Mouse (Mus musculus): Measurements from ENCODE around the gene Plk5.
"Not testable (repeated sequence)": the region's sequence is repeated elsewhere in the genome, so short reads cannot be mapped to it uniquely, and the experiment has no call there.

Plk5 gene

GRCm38 (mm10) chr10:80330888-80331287, 25.4 kb upstream of the Plk5 start:
- no peak for DNase-seq (ENCODE audit: low spot score in 2 of 2)

GRCm38 (mm10) chr10:80331636-80332524, 24.4 kb upstream of the Plk5 start:
- no peak for DNase-seq (ENCODE audit: low spot score in 2 of 2)

GRCm38 (mm10) chr10:80332525-80332989, 23.7 kb upstream of the Plk5 start:
- no peak for DNase-seq (ENCODE audit: low spot score in 2 of 2)

GRCm38 (mm10) chr10:80336263-80336662, 20.0 kb upstream of the Plk5 start:
- no peak for DNase-seq (ENCODE audit: low spot score in 2 of 2)

GRCm38 (mm10) chr10:80339941-80340750, 16.1 kb upstream of the Plk5 start:
- peak; percentile 59 to 85 for DNase-seq (ENCODE audit: low spot score in 2 of 2)

GRCm38 (mm10) chr10:80341026-80341425, 15.2 kb upstream of the Plk5 start:
- DNase-seq (ENCODE audit: low spot score in 2 of 2): no peak

- DNase-seq (ENCODE audit: low spot score in 2 of 2): no peak
Measured at GRCm38 (mm10) chr10:80341491-80342304, 14.6 kb upstream of the Plk5 start.

GRCm38 (mm10) chr10:80342305-80342748, 13.9 kb upstream of the Plk5 start:
- DNase-seq (ENCODE audit: low spot score in 2 of 2): no peak

DNA sequence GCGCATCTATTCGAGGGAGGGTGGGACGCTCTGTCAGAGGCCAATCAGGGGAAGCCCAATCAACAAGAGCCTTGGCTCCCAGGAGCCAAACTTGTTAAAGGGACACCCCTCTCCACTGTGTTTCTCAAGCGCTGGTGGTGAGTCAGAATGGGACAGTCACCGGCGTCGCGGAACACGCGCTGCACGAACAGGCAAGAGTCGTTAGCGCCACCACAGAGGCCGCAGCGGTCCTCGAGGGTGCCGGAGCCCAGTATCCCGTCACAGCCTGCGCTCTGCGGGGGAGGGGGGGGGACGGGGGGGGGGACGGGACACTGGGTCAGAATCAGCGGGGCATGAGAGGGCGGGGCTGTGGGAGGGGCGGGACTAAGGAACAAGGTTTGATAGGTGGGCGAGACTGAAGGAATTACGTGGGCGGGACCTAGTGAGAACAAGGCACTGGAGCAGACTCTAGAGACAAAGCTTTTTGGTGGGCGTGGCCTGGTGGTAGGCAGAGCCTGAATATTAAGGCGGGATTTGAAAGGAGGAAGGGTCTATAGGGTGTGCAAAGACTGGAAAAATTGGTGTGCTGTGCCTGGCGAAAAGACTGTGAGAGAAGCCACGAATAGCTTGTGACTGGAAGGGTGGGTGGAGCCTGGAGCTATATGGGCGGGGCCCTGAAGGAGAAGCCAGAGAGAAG, 13.4 kb upstream of the Plk5 start:
- no peak for DNase-seq (ENCODE audit: low spot score in 2 of 2)

GRCm38 (mm10) chr10:80343425-80343895, 12.8 kb upstream of the Plk5 start:
- DNase-seq (ENCODE audit: low spot score in 2 of 2): no peak

DNA sequence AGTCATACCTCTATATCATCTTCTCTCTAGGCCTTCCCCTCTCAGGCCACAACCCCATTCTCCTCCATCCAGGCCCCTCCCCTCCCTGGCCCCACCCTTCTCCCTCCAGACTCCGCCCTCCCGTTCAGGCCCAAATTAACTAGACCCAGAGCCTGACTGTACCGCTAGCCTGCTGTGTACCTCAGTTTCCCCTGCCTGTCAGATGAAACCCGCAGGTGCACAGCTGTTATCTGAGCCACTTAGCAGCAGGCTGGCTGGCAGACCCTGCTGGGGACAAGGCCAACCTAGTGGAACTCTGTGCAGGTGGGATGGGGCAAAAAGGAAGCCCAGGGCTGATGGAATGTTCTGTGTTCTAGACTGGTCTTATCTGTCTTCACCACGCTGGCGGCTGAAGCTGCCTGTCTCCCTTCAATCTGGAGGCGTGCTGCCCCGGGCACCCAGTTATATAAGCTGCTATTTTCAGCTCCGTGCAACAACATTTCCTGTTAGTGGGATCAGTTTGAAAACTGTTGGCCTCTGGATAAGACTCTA, 12.1 kb upstream of the Plk5 start:
- no peak for DNase-seq (ENCODE audit: low spot score in 2 of 2)

GRCm38 (mm10) chr10:80345122-80345521, 11.1 kb upstream of the Plk5 start:
- DNase-seq (ENCODE audit: low spot score in 2 of 2): no peak

- not testable (repeated sequence) for DNase-seq (ENCODE audit: low spot score in 2 of 2)
Measured at GRCm38 (mm10) chr10:80345929-80346328, 10.3 kb upstream of the Plk5 start.

GRCm38 (mm10) chr10:80347514-80347967, 8.7 kb upstream of the Plk5 start:
- DNase-seq (ENCODE audit: low spot score in 2 of 2): no peak

DNA sequence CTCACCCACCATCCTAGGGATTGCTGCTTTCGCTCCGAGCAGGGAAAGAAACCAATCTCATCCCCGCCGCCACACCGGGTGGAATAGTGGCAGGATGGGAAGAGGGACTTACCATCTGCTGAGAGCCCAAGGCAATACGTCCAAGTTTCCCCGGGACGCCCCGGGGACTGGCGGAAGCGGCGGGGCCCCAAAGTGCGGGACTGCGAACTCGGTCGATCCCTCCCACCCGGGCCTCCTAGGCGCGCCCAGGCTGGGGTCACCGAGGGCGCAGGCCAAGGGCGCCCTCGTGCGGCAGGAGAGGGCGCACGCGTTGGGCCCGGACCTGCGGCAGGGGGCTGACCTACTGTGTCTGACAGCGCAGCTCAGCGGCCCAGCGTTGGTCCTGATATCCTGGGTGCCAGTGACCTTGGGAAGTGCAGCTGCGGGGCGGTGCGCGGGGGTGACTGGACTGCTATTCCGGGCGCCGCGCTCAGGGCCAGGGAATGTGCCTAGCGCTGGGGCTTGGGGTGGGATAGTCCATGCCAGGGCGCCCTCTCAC, 7.9 kb upstream of the Plk5 start, which contains the start of gene Adamtsl5:
TSS of gene Adamtsl5 (minus strand) at position 169 of the 538 bp plus-strand sequence.
- DNase-seq (ENCODE audit: low spot score in 2 of 2): peak; percentile 38 to 75

DNA sequence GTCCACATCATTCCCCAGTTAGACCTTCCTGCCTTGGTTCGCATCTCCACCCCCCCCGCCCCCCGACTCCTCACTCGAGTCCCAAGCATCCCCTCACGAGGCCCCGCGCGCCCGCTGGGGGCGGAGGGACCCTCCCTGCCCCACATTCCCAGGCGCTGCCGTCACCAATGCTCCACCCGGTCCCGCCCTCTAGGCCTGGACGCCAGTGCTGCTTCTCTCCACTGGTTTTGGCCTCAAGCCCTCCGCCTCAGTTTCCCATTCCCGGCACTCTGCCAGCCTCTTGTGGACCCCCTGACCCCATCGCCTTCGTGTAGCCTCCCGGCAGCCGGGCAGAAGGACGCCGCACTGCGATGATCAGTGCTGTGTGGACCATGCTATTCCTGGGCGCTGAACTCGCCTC, 7.3 kb upstream of the Plk5 start:
- no peak for DNase-seq (ENCODE audit: low spot score in 2 of 2)

- DNase-seq (ENCODE audit: low spot score in 2 of 2): peak; percentile 68 to 89
Measured at GRCm38 (mm10) chr10:80350292-80350691, 6.0 kb upstream of the Plk5 start.

DNA sequence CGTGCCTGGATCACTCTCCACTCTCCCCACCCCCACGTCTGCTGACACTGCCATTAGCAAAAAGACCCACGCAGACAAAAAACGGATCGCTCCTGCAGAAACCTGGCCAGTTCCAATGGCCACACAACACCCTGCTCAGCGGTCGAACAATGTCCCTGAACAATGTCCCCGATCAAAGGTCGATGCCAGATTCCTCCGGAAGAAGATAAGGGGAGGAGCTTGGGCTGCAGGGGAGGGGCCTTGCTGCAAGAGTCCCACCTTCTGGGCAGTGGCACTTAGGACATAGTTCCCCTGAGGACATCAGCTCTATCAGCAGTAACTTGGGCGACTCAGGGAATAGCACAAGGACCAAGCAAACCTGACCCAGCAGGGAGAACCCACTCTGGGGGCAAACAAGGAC, 4.4 kb upstream of the Plk5 start:
- no peak for DNase-seq (ENCODE audit: low spot score in 2 of 2)

DNA sequence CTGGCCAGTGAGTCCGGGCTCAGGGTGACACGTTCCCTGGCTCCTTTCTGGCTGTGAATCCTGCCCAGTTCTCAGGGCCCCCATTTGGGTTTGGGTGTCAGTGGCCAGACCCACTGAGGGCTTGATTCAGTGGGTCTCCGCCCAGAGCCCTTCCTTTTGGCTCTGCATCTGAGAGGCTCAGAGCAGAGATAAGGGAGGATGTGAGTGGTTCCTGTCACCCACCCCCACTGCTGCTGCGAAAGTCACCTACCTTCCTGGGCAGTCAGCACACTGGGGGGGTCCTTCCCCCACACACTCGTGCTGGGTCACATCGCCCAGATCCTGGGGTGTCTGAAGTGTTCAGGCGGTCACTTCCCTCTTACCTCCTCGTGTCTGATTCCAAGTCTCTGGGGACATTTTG, 3.5 kb upstream of the Plk5 start:
- DNase-seq (ENCODE audit: low spot score in 2 of 2): no peak

- no peak for DNase-seq (ENCODE audit: low spot score in 2 of 2)
Measured at GRCm38 (mm10) chr10:80355431-80355830, 828 bp upstream of the Plk5 start.

All from thymus, postnatal 10 days (tissue).